Mouse (Mus musculus) cerebellum, adult 9-11 months (tissue): Measurements from ENCODE around the gene Cab39.
"Not testable (repeated sequence)": the region's sequence is repeated elsewhere in the genome, so short reads cannot be mapped to it uniquely, and the experiment has no call there.

Source experiments
- DNase-seq: peaks from one replicate; pipeline ENCODE4 v3.0.0; 2022

Cab39 gene

GRCm38 (mm10) chr1:85791476-85791875, 1.8 kb upstream of the Cab39 start:
- DNase-seq: no peak

- peak; percentile 47 for DNase-seq
Measured at GRCm38 (mm10) chr1:85794106-85794771, 998 bp downstream of the Cab39 start.

DNA sequence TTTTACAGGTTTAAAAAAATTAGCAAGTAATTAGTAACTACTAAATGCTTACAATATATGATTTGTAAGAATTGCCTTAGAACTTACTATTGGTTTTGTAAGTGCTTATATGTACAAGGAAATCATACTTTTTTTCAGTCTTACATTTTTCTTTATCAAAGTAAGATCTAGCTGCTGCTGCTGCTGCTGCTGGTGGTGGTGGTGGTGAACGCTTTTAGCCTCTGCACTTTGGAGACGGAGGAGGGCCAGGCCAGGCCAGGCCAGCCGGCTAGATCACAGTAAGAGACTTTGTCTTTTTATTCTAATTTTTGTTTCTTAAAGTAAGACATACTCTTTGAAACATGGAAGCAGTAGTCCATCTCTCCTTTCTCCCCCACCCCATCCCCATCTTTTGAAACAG, 2.0 kb downstream of the Cab39 start:
- DNase-seq: no peak

DNA sequence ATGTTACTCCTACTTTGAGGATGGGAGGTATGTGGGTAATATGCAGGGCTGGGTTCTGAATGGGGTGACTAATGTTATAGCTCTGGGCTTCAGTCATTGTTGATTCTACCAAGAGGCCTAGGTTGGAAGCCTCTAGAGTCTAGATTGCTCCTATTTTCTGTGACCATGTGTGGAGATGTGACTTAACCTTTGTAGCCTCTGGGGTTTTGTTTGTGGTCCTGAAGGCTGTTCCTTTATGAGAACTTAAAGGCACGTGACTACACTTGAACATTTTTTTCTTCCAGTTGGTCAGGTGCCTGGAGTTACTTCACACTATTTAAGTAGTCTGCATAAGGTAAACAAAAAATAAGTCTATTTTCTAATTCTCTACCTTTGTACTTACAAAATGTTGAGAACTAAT, 6.5 kb downstream of the Cab39 start:
- DNase-seq: no peak

GRCm38 (mm10) chr1:85802517-85802916, 9.3 kb downstream of the Cab39 start:
- DNase-seq: no peak

DNA sequence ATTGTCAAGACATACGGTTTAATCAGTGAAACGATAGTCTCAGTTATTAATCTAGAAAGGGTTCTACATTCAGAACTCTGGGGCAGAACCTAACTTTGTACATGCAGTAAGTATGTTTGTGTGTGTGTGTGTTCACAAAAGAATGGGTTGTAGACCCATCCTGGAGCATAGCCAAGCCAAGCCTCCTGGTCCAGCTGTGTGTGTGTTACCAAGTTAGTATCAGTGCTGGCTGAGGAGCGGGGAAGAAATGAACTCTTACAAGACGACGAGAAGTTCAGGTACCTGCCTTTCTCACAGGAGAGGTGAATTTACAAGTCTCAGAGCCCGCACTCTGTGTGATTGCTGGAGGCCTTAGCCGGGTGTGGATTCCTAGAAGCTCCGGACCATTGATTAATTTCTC, 11.3 kb downstream of the Cab39 start:
- DNase-seq: no peak

GRCm38 (mm10) chr1:85809256-85809655, 16.0 kb downstream of the Cab39 start:
- DNase-seq: no peak

DNA sequence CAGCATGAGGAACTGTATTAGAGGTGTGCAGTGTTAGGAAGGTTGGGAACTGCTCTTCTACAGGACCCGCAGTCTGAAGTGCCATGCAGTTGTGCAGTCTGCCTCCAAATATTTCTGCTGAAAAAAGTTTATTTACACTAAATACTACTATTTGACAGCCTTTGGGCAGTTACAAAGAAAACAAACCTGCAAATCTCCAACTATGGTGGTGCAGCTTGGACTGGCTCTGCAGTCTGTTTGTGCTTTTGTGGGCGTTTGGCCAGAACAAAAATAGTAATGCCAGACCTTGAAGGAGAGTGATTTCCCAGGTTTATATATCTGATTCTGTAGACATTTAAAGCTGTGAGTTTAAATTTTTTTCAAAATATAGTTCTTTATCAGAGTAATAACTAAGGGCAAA, 17.1 kb downstream of the Cab39 start:
- DNase-seq: peak; percentile 29

- DNase-seq: no peak
Measured at GRCm38 (mm10) chr1:85810787-85811186, 17.5 kb downstream of the Cab39 start.

- DNase-seq: not testable (repeated sequence)
Measured at GRCm38 (mm10) chr1:85814213-85814612, 21.0 kb downstream of the Cab39 start.

DNA sequence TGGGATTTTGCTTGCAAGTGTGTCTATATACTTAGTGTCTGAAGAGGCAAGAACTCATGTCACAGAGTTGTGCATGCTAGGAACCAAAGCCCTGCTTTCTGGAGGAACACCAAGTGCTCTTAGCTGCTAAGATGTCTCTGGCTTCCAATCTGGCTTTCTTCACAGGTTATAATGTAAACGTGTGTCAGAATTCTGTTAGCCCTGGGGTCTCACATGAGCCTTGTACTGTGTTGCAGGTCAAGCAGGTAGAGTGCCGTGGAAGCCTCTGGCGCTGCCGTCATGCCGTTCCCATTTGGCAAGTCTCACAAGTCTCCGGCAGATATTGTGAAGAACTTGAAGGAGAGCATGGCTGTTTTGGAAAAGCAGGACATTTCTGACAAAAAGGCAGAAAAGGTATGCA, 24.9 kb downstream of the Cab39 start:
- no peak for DNase-seq

DNA sequence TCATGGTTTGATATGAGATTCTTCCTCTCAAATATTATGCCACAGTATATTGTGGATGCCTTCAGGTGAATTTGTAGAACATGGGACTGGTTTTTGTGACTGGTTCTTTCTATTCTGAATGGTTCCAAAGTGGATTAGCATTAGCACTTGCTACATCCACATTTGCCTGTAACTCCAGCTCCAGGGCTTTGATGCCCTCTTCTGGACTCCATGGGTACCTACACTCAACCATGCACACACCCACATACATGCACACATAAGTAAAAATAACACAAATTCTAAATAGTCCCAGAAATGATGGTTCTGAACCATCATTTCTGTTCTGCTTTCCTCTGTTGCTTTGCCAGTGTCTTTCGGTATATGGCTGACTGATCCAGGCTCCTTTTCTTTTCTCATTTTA, 26.5 kb downstream of the Cab39 start:
- no peak for DNase-seq

GRCm38 (mm10) chr1:85822239-85822638, 29.0 kb downstream of the Cab39 start:
- DNase-seq: no peak

GRCm38 (mm10) chr1:85824905-85825304, 31.7 kb downstream of the Cab39 start:
- no peak for DNase-seq

DNA sequence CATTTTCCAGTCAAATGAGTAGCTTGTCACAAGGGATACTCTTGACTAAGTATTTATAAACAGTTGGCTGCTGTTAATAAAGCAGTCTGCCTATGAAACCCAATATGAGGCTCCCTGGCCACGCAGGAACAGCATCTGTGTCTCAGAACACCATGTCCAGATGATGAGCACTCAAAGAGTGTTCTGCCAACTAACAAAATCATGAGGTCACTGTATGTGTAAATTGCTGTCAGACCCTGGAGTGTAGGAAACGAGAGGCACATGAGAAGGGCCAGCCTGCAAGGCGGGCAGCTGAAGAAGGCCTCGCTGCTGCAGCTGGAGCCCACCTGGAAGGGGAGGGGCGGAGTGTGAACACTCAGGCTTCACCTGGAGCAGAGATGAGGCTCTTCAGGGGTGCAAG, 33.9 kb downstream of the Cab39 start:
- no peak for DNase-seq

DNA sequence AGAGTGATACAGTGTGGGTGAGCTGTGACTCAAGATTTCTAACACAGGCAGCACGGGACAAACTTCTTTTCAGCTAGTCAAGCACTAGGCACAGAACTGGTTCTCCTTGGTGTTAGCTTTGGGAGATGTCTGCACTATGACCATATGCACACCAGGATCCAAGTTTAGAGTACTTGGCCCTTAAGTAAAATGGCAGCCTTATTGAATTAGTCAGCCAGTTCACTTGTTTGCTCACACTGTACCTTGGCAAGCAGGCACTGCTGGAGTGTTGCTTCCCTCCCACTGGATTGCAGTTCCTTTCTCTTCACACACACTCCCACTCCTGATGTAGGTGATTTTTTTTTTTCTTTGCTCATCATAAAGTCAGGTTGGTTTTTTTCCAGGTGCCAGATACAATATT, 35.8 kb downstream of the Cab39 start:
- no peak for DNase-seq

DNA sequence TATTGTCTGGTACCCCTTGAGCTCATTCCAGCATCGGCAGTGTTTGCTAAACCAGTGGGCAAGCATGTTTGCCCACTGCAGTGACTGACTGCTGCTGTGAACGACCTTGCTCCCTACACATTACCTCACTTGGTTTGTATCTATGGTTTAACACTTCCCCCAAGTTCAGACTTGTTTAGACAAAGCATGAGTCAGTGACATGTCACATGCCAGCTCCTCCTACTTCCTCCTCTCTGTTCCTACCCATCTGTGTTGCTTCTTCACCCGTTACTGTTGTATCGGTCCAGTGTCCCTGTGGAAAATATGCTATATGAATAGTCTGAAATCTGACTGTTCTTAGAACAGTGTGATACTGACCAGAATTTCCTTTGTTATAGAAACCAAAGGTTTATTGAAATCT, 44.8 kb downstream of the Cab39 start:
- DNase-seq: no peak

DNA sequence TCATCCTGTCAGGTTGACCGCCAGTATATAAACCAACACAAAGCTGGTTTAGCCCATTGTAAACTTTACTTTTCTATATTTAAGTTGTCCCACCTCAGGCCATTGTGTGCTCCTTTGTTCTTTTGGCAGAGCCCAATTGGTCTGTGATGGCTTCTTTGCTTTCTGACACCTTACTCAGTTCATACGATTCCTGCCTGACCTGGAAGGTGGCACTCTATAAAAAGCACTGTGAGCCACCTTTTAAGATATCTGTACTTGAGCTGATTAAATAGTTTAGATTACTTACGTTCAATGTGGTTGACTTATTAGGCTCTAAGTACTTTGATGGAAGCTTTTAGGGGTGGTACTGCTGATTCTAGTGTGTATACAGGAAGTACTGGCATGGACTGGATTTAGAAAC, 46.1 kb downstream of the Cab39 start:
- DNase-seq: no peak

DNA sequence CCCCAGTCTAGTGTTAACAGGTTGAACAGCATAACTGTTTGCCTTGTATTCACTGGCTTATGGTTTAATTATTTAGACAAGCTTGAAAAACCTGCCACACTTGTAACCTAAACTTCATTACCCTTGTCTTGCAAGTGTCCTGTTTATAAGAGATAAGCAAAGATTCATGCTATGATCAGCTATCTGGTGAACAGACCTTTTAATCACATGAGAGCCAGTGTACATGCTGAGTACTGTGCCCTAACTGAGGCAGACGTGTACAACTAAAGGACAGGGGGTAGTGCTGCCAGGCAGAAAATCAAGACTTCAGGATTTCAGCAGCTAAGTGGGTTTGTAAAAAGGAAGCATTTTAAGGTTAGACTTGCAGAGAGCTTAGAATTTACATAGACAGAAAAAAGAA, 46.5 kb downstream of the Cab39 start:
- no peak for DNase-seq

DNA sequence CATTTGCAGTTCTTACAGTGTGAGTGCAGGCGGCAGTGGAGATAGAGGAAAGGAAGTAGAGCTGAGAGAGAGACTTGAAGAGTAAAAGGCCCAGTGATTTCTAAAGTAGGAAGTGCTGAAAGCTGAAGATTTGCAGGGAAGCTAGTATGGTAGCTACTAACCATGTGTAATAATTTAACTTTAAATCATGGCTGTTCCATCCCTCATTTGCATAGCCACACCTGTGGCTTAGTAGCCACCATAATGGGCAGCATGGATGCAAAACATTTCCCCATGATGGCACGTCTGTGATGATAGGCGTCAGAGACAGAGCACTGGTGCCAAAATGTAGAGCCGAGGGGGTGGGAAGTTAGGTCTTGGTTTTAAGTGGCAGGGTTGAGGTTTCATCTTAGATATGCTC, 47.2 kb downstream of the Cab39 start:
- no peak for DNase-seq

GRCm38 (mm10) chr1:85842251-85842650, 49.0 kb downstream of the Cab39 start:
- no peak for DNase-seq

DNA sequence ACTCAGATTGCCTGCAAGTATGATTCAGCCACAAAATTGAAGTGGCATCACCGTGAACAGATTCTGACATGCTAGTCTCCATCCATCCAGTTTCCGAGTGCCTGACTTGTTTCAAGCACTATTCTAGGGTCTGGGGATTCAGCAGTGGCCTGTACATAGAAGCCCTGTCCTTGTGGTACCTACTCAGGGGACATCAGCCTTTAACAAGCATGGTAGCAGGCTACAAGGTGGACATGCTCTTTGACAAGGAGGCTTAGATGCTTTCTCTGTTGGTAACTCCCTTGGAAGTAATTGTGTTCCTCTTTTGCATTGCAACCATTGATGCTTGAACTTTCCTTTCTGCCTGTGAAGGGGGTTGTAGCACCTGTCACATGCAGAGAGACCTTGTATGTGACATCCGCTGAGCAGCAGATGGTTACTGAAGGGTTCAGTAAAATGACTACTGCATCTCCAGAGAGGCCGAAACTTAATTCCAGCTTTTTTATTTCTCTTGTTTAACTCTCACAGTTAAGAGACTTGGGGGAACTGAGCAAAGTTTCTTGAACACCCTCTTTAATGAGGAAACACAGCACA, 50.1 kb downstream of the Cab39 start:
- no peak for DNase-seq

DNA sequence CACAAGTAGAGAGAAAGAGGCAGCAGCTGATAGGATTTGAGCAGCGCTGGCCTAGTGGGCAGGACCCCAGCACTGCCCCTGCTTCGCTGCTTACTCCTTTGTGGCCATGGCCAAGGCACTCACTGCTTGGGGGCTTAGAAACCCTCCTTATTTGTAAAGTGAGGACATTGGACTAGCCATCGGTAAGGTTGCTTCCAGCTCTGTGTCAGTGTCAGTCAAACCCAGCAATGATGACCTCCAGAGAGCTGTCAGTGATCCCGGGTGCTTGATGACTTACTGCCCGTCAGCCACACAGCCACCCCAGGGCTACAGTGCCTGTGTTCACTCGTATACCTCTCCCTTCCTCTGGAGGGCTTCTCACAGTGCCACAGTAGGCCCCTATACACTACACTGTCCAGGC, 51.7 kb downstream of the Cab39 start:
- DNase-seq: no peak

DNA sequence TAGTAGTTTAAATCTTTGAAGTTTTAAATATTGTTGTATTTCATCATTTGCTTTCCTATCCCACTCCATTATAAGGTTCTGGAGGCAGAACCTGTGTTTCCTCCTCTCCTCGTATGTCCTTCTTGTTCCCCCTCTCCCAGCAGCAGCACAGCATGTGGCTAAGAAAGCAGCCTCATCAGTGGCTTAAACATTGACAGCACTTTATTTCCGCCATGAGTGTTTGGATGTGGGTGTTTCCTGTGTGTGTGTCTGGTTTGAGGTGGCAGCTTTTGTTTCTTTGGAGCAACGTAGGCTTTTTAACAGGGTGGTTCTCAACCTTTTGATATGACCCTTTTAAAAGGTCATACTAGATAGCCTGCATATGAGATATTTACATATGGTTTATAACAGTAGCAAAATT, 52.2 kb downstream of the Cab39 start:
- DNase-seq: no peak

DNA sequence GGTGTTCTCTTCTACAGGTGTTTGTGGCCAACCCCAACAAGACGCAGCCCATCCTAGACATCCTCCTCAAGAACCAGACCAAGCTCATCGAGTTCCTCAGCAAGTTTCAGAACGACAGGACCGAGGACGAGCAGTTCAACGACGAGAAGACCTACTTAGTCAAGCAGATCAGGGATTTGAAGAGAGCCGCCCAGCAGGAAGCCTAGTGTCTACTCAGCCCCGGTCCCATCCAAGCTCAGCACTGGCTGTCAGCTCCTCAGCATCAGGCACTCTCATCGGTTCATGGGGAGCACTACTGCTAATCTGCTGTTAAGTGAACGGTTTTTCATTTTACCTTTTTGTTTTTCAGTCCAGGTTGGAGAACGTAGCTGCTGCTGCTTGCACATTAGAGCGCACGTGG, 55.8 kb downstream of the Cab39 start:
- DNase-seq: no peak
